Mouse (Mus musculus) kidney, adult 8-10 months (tissue): Measurements from ENCODE around the gene Glp2r.

Experiments used
- DNase-seq, 2 experiments: peaks; one replicate each; pipeline ENCODE4 v3.0.0; 2022

The Glp2r gene

DNA sequence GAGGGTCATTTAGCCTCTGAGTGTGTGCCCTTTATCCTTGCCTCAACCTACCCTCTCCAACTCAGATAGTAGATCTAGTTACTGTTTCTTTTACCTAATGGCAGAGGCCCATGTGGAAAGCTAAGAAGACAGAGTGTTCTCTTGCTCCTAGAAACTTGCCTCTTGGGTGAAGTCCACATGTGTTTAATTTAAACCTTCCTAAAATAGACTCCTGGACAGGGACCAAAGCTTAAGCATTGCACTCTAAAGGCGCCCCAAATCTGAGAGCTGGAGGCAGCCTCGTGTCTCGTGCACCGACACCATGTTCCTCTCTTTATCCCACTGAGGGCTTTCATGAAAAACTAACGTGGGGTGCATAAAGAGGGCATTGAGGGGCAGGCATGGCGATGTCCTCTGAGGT lies 43.9 kb downstream of the Glp2r start:
- no peak for DNase-seq

DNA sequence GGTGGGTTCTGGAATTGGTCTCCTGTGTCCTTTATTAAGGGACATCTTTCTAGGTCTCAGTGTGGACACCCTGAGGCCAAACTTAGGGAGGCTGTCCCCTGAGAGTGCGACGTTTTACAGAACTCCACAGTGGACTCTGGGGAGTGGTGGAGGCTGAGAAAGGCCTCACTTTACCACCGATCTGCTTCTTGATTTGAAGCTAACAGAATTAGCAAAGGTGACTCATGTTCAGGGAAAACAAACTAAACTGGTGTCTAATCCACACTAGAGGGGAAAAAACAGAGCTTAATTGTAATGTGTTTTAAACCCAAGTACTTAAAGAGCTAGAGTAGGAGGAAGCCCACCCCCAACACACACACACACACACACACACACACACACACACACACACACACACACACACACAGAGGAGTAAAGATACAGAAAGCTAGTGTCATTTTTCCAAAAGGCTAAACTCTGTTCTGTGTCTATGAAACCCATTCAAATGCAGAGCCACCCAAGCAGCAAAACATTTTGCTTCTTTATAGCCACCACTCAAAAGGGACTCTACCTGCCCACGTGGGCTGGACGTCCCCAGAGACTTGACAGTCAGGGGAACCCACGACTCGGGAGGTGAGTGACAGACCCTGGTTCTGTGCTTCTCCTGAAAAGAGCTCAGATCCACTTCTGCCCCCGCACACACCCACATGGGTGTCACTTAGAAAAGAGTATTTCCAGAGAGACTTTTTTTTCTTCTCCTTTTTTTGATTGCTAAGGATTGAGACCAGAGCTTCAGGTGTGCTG lies 47.5 kb downstream of the Glp2r start:
- no peak for DNase-seq

DNA sequence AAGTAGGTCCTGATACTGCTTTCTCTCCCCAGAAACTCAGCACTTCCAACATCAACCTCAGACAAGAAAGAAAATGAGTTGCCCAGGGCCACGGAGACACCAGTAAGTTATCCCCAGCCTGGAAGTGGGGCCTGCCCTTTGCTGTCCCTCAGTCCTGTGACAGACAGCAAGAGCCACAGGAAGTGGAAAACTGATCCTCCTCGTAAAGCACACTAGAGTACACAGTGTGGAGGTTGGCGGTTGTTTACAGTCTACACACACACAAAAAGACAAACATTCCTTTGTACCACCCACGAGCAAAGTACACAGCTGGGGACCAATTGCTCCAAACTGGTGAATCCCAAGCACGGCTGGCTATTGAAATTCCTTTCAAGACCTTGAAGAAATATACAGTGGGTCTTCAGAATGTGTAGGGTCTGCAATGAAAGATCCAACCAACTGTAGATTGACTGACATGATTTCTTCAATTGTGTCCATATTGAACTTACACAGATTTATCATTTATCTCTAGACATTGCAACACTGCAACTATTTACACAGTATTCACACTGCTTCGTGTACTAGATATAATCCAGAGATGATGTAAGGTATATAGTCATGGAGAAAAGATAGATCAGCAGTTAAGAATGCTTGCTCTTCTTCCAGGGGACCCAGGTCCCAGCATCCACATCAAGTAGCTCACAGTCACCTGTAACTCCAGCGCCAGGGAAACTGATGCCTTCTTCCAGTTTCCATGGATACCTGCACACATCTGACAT lies 48.4 kb downstream of the Glp2r start:
- DNase-seq = no peak

DNA sequence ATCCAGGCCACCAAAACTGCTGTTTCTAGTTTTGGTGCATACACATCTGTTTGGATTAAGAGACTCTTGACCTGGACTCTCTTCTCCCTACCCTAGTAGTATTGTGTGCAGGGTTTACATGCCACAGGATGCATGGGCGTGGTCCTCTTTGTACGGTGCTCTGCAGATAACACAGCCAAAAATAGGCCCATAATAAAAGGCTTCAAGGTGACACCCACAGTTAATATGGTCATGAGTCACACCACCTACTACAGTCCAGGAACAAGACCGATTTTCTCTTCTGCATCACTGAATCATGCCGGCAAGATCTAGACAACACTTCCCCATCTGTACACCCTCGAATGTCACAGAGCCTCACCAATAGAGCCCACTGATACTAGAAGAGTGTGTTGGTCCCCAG lies 49.5 kb downstream of the Glp2r start:
- no peak for DNase-seq

DNA sequence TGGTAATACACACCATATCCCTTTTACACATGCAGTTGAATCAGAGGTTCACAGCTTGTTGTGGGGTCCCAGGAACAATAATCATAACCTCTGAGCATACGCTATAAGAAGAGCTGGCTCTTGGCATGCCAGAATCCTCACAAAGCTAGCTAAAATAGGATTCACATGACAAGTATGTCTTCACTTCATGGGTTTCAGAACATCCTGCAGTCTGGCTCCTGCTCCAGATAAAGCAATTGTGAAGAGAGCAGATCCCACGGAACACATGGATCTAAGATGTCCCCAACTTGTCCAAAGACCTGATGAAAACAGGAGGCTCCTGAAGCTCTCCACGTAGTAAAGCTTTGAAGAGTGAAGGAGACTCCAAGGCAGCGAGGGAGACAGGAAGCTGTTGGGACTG lies 55.6 kb downstream of the Glp2r start:
- DNase-seq = no peak

- DNase-seq = no peak
These were observed 58.0 kb downstream of the Glp2r start for GRCm38 (mm10) chr11:67712976-67713375.

DNA sequence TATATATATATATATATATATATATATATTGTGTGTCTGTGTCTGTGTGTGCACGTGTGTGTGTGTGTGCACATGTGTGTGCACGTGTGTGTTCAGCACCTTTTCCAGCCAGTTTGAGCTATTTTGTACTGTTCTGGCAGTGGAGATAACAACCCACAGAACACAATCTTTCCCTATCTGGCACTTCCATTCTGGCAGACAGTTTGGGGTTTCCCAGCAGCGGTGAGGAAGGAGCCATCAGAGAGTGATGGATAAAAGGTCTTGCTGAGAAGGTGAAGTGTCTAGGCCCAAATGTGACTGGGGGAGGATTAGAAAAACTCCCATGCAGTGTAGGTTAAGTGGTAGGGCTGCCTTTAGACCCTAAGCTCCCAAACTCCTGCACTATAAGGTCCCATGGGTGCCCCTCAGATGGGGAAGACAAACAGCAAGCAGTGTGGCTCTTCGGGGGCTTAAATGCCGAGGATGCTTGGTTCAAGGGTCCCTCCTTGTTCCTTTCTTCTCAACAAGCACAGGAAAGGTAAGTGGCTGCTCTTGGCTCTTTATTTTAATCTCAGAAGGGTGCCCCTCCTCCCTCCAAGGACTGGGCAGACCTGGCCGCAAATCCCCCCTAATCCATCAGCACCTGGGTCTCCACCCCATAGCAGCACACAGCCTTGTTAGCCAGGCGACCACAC lies 76.1 kb downstream of the Glp2r start, which contains the start of gene Rcvrn:
Gene Rcvrn, plus strand, starts transcription at position 624 of the 674 bp plus-strand sequence.
- no peak for DNase-seq

DNA sequence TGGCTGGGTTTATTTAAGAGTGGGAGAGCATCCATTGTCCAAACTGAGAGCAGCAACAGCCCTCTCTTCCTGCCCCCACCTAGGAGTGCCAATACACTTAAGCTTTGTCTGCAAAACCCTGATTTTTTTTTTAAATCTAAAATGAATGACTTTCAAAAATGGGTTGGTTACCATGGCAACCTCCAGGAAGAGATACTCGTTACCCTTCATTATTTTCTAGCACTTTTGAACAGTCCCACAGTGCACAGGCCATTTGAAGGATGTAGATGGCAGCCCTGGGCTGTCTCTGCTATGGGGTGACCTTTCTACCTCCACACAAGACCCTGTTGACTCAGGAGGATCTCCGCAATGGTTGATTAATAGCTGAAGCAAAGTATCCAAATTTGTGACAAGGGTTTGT lies 84.8 kb downstream of the Glp2r start:
- DNase-seq = no peak

DNA sequence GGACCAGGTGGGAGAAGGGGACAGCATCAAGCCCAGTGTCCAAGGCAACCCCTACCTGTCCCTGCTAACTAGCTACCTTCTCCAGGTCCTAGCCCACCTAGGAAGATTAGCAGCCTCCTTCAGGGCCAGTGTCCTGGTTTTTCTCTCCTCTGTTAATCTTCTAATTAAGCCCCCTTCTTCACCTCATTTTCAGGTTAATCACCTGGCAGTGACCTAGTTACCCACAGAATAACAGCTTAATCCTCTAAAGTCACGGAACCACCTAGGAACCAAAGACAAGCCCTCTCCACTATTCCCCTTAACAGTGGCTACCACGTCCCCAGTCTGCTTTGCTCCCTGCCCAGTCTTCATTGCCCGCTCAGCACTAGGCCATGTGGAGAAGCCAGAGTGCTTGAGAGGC lies 89.1 kb downstream of the Glp2r start:
- DNase-seq = no peak

- DNase-seq = no peak
These were observed 91.0 kb downstream of the Glp2r start for GRCm38 (mm10) chr11:67679930-67680329.

DNA sequence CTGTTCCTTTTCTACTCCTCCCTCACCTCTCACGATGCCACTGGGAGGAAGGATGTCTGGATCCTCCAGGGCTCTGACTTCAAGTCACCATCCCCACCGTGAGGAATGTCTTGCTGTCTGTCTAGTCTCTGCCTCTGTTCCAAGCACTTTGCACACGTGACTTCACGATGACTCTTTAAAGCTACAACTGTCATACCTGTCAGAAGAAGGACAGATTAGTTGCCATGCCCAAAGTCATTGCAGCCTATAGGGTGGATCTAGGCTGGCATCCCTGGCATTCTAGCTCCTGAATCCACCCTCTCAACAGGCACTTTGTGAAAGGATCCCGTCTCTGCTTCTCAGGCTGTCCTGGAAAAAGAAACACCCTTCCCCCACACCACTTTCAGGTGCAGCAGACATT lies 91.7 kb downstream of the Glp2r start:
- DNase-seq = no peak

DNA sequence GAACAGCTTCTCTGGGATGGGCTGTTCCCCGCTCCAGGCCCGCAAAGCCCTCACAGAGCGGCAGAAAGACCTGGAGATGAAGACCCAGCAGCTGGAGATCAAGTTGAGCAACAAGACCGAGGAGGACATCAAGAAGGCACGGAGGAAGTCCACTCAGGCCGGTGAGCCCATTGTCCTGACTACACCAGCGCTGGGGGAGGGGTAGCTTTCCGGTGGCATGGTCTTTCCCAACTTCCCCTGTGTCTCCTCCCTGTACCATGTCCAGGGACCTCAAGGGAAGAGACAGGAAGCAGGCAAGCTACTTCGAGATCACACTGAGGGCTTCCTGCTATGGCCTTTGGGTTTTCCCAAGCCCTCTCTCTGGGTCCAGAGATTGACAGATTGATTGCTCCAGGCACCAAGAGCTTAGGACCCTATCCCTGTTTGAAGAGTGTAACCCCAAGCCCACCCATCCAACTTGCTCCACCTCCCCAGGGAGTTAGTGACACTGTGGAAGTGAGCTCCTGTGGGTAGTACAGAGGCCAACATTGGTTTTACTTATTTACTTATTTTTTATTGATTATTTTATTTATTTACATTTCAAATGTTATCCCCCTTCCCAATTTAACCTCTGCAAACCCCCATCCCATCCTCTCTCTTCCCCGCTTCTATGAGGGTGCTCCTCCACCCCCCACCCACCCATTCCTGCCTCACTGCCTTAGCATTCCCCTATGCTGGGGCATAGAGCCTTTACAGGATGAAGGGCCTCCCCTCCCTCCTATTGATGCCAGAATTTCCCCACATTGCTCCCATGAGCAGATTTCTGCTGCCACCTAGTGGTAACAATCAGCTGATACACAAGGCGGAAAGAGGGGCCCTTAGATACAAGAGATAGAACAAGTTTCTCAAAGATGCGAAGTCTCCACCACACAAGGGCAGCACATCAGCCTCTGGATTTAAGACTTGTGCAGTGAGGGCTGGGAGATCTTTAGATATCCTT lies 95.1 kb downstream of the Glp2r start:
- peak; percentile 28 to 45 for DNase-seq

GRCm38 (mm10) chr11:67672140-67672539 lies 98.8 kb downstream of the Glp2r start:
- no peak for DNase-seq

- no peak for DNase-seq
These were observed 100.9 kb downstream of the Glp2r start for GRCm38 (mm10) chr11:67670031-67670430.

- no peak for DNase-seq
These were observed 102.4 kb downstream of the Glp2r start for GRCm38 (mm10) chr11:67668460-67669007.

DNA sequence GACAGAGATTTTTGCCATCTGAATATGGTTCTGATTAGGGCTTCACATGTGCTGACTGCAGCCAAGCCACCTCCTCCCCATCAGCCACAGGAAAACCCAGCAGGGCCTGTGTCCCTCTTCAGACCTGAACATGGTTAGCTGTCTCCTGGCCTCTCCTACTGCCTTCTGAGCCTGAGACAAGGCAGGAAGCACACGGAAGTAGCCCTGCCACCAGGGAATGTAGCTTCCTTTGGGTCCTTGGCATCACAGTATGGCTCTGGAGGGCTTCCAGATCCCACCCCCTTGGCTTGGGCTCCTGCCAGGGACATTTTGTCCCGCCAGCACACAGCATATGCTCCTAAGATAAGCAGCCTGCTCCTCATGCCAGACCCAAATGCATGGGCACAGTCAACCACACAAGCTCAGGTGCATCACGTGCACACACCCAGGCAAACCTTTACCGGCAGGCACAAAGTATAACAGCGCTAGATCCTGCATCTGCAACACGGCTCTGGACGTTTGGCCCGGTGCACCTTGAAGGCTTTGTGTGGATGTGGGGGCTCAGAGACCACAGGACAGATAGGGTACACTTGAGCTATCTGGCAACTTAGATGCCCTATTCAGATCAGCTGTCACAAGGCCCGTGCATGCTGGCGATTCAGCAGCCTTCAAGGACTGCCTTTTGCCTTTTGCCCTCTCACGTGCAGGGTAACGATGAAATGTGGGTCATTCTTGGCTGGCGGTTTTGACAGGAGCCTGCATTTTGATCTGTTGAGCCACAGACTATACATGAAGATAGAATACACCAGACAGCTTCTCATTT lies 103.2 kb downstream of the Glp2r start:
- peak; percentile 38 to 67 for DNase-seq

- no peak for DNase-seq
These were observed 104.8 kb downstream of the Glp2r start for GRCm38 (mm10) chr11:67666129-67666528.

GRCm38 (mm10) chr11:67664918-67665317 lies 106.0 kb downstream of the Glp2r start:
- DNase-seq = no peak

DNA sequence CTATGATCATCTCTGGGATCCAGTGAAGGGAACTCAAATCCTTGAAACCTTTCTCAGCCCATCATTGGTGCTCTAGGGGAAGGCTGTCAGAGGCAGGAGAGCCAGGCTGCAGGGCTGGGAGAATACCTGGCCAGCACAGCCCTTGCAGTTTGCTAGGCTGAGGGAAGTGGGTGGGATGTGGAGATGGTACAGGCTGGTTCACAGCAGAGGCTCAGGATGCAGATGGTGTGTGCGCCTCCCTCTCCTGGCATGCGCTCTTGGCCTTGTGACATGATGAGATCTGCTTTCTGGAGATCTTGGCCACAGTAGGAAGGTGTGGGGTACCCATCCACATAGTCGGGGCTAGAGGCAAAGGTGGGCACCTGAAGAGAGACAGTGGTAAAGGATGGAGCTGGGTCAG lies 106.7 kb downstream of the Glp2r start:
- DNase-seq = no peak

DNA sequence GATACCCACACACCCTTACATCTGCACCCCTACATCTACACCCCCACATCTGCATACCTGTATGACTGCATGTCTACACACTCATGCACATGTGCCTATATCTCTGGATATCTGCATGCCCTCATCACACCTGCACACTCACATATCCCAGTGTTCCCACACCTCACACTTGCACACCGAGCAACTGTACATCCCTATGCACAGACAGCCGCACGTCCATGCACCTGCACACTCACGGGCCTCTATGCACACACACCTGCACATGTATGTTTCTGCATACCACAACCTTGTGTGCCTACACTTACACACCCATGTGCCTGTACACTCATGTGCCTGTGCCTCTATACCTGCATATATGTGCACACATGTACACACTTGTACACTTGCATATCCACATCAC lies 107.5 kb downstream of the Glp2r start:
- no peak for DNase-seq

DNA sequence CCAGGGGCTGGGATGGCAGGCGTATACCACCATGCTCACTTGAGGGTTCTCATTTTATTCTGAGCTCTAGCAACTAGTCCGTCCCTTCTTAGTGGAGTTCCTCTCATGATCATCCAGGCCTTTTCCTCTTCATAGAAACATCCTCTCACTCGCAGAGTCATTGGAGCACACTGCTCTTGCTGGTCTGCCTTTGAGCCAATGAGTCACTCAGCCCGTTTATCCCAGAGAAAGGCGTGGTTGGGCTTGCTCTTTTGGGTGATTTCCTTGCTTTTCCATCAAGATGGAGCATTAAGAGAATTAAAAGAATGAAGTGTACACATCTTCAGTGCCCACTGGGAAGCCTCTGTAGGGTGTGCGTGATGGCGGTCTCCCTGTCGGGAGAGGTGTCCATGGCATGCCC lies 109.5 kb downstream of the Glp2r start:
- DNase-seq = no peak
